Mouse (Mus musculus) liver, adult 2 months (tissue): ENCODE results near the gene Rab29.

Experiments
- CTCF ChIP-seq: fragments of 200-500 bp; IDR thresholded peaks from 2 replicates; pipeline ENCODE4 v1.5.1; 2011; ENCODE audit warnings: low read depth, low read length, control low read depth
- POLR2A ChIP-seq: fragments of 200-500 bp; IDR thresholded peaks from 2 replicates; pipeline ENCODE4 v1.6.1; 2011; ENCODE audit warnings: low read length, control low read depth; ENCODE audit not compliant: insufficient read depth; ENCODE audit errors: extremely low read depth

DNA sequence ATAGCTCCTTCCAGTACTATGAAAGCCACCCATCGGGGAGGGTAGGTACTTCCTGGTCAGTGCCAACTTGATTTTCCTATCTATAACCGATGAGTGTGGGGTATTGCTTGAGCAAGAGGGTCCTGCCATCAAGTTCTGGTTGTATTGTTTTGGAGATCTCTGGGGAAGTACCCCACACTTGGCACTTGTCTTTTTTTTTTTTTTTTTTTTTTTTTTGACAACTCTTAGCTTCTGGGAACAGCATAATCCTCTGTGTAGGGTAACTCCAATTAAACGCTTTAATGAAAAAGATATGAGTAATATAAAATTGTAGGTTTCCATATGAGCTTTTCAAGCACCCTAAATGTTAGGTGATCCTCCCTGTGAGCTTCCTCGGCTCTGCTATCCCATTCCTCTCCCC lies 35.7 kb downstream of the Rab29 start:
- TF ChIP-seq CTCF (no peak), POLR2A (no peak)
